Mouse (Mus musculus) spleen, postnatal 4 days (tissue): ENCODE results near the gene Fam161b.

Source experiments
- DNase-seq, 2 experiments: peaks; one replicate each; pipeline ENCODE4 v3.0.0; 2022; ENCODE audit warnings: low spot score in 2 of 2

Gene Fam161b

DNA sequence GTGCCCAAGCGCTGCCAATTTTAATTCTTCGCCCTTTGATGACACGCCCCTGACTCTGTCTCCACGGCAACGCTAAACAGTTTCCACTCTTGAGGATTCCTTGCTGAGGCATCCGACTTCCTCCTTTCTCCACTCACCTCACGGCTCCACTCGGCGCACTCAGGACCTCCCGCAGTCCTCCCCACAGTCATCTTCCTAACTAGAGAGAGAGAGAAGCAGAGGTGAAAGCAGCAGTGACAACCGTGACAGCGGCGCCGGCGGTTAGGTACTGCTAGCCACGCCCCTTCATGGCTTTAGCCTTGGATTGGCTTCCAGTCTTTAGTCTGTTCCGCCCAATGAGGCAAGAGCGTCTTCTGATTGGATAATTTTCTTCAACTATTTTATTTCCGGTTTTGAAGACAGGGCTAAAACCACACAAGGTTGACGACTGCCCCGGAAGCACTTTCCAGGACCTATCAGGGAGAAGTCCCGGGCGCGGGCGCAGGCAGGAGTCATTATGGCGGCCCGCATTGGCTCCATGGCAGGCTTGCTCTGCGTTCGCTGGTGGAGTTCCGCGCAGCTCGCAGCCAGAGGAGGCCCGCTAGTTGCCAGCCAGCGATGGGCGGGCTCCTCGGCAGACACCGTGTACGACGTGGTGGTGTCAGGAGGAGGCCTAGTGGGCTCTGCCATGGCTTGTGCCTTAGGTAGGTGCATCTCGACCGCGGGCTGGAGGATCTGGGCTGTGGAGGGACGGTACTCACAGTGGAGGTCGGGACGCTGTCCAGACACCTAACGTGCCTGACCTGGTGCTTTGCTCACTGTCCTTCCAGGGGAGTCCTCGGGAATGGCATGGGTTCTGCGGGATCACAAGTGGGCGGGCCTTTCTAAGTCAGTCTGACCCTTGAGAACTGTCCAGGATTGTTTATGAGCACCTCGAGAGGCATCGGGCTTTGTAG is at the start of gene Fam161b, which contains the start of gene Coq6:
Gene Fam161b, minus strand, starts transcription at position 279 of the 935 bp plus-strand sequence.
Gene Coq6, plus strand, starts transcription at position 103 of the 935 bp plus-strand sequence.
- DNase-seq: peak; percentile 91 to 95

DNA sequence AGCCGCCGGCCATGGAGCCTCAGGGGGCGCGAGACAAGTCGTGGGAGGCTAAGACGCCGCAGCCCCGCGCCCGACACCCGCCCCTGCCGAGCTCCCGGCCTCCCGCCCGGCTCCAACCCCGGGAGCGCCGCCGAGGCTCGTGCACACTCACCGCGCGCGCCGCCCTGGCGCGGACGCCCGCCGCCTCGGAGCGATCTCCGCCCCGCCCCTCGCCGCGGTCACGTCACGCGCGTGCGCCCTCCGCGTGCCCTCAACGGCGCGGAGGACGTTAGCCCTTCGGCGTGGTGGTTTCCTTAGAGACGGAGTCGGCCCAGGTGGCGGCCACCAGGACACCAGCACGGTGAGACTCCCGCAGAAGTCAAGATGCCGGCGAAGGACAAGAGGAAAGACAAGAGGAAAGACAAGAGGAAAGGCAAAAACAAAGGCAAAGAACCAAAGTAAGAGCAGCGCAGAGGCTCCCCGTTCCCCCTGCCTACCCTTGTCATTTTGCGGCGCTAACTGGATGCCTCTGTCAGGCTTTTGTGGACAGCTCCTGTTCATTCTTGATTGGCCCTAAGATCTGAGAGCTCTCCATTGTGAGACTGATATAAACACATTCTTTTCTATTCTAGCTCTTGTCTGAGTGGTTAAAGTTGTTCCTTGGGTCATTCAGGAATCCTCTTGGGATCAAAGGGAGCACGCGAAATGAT is 47.3 kb upstream of the Fam161b start, which contains the start of the genes Entpd5 and Bbof1:
Gene Entpd5, minus strand, starts transcription at position 211 of the 689 bp plus-strand sequence.
Gene Bbof1, plus strand, starts transcription at position 253 of the 689 bp plus-strand sequence.
- DNase-seq: peak; percentile 89 to 95

DNA sequence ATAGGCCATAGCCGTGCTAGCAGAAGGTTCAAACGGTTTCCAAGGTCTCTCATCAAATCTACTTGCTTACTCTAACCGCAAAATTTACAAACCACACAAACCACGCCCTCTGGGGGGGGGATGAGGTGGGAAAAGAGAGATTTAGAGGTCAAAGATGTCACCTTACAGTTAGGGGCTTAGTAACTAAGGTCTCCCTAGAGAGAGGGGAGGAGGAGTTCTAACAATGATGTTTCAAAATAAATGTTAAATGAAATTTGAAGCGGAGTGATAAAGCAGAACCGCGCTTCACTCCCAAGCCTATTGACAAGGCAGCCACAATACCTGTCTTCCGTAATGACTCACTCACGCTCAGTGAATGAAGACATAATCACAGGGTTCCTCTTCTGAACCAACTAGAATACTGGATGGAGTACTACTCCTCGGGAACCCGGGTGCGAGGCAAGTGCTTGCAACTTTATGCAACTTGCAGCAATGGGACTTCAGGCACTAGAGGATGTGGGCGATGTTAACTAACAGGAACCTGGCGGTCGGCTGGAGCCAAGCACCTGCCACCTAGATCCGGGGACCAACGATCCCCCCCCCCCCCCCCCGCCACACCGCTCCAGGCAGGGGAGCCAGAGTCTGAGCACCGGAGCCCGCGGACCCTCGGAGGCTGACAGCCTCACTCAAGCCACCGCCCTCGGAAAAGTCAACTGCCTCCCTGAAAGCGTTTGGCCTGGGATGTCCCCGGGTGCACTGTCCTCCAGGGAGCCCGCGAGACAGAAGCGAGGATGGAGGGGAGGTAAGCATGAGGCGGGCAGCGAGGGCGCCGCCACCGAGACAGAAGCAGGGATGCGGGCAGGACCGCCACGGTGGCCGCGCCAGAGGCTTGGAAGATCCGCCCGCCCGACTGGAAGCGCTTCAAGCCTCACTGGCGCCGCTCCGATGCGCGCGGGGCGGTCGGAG is 46.5 kb upstream of the Fam161b start:
- peak in 1 of 2 experiments; percentile 65 for DNase-seq

DNA sequence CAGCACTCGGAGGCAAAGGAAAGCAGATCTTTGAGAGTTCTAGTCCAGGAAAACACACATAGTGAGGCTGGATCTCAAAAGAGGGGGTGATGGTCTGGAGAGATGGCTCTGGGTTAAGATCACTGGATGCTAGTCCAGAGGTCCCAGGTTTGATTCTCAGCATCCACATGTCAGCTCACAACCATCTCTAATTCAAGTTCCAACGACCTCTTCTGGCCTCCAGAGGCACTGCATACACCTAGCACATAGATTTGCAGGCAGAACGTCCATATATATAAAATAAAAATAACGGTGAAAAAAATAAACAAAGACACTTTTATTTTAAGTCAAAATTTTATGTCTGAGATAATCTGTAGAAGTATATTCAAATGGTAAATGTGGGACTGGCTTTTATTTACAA is 45.6 kb upstream of the Fam161b start:
- no peak for DNase-seq

DNA sequence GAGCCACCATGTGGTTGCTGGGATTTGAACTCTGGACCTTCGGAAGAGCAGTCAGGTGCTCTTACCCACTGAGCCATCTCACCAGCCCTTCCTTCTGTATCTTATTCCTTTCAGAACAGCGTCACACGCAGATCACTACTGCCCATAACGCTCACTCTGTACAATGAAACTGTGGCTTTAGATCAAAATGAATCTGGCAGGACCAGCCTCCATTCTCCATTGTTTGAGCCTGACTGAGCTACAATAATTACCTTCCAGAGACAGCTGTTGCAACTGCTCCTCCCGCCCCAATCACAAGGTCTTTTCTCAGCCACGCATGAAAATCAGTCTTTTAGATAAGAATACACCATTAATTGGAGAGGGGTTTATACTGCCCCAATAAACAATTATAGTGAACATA is 42.9 kb upstream of the Fam161b start:
- DNase-seq: no peak

DNA sequence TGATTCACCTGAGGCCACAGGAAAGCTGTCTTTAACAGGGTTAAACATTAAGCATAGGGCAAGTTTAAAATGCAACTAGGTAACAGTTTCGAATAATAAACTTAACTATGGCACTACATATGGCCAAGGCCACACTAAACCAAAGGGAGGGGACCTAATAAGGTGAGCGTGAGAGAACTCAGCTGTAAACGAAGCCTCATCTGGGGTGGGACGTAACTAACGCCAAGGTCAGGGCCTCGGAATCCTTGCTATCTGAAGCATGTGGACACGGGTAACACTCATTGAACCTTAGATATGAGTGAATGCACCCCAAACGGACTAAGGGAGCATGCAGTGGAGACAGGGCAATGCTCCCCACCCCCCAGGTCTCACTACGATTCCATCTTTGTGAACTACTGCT is 41.3 kb upstream of the Fam161b start:
- no peak for DNase-seq

DNA sequence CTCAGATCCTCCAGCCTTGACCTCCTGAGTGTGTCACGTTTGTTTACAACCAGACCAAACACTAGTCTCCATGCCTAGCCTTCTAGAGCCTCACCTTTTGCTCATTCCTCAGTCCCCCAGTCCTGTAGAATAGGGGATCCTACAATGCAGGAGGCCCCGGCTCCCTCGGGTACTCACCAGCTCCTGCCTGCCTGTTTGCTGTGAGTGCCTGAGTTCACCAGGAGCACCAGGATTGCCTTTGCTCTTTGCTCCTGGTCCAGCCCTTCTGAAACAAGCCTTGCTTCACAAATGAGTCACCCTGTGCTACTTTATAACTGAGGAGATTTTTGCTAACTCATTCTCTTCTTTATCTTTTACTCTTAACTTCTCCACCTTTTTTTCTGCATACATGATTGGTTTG is 39.0 kb upstream of the Fam161b start:
- DNase-seq: no peak

DNA sequence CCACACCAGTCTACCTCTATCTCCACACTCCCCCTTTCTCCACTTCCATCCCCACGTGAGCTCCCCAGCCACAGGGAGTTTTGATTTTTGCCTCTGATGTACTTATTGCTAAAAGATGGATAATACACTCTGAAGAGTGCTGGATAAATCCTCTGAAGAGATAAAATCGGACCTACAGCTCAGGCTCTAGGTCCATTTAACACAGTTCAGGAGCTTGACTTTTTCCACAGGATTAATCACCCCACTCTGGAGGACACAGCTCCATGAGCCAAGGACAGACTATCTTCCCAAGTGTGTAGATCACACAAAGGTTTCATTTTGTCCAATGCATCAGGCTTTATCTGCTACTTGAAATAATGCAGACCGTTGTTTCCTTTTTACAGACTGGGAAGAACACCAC is 38.4 kb upstream of the Fam161b start:
- no peak for DNase-seq

DNA sequence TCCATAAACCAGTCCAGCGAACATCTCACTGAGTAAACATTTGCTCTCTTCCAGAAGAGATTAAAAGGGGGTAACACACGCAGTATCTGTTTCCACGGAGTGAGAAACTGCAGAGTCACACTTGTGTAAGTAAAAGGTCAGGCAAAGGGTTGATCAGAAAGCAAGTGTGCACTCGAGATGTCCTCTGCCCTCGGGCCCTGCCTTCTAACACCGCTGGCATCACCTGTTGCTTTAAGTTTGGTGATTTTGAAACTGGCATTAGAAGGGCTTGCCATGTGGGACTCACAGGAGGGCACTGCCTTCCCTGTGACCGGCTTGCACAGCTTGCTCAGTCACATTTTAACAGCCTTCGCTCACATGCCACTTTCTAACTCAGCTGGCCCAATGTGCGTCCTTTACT is 38.0 kb upstream of the Fam161b start:
- DNase-seq: no peak

DNA sequence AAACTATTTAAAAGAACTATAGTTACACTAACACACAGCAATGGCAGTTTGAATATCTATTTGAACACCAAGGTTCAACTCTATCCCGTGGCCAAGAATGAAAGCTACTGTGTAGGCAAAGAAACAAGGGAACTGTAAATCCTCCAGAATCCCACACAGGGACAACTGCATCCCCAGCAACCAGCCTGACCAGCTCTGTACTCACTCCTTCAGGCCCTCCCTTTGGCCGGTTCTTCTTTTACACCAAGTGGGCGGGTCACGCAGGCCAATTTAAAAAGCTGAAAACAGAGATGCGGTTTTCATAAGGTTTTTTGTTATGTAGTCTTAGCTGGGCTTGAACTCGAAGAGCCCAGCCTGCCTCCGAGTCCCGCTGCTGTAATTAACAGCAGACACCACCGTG is 37.5 kb upstream of the Fam161b start:
- DNase-seq: no peak

DNA sequence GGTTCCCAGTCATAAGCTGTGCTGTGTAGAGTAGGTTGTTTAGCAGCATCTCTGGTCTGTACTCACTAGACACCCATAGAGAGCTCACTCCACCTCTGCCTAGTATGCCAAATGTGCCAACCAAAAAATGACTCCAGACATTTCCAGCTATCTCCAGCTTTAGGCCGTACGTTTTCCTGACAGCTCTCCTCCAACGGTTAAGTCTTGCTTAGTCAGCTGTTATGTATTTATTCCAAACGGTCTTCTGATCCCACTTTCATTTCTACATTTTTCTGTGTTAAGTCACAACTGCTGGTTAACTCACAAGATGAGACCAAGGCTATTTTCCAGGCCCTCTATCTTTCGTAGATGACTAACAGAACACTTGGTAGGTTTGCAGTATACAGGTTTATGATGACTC is 37.0 kb upstream of the Fam161b start:
- no peak for DNase-seq

DNA sequence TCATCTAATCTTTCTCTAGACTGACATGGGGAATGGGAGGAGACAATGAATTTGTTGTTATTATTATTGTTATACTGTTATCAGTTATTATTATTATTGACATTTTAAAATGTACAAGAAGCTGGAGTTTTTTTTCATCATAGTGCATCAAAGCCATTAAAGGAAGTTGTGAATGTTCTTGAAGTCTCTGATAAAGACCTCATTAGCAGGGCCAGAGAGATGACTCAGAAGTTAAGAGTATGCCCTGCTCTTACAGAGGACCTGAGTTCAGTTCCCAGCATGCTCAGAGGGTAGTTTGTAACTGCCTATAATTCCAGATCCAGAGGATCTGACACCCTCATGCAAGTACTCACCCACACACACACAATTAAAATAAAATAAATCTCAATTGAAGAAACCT is 36.1 kb upstream of the Fam161b start:
- DNase-seq: no peak

DNA sequence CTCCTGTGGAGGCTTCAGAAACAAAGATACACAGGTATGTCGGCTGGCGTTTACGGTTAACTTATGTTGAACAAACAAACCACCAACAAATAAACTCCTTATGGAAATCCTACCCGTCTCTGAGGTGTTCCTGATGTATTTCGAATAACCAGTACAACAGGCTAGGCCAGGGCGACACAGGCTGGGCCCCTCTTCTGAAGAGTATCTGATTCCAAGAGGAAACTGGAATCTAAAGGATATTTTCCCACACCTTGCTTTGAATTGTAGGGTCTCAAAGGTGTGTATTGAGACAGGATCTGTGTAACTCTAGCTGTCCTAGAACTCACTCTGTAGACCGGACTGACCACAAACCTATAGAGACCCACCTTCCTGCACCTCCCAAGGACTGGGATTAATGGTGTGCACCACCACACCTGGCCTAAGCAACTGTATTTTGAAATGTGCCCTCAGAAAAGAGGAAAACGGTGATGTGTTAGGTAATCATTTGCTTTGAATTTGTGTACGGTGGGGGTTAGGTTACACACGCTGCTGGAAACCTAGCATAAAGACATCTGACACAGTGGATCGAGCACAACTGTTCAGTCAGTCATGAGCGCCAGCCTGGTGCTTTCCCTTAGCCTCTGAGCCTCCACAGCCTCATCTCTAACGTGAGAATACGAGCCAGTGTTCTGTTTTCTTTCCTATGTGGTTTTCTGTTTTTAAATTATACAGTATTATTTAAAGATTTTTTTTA is 35.5 kb upstream of the Fam161b start:
- DNase-seq: no peak

DNA sequence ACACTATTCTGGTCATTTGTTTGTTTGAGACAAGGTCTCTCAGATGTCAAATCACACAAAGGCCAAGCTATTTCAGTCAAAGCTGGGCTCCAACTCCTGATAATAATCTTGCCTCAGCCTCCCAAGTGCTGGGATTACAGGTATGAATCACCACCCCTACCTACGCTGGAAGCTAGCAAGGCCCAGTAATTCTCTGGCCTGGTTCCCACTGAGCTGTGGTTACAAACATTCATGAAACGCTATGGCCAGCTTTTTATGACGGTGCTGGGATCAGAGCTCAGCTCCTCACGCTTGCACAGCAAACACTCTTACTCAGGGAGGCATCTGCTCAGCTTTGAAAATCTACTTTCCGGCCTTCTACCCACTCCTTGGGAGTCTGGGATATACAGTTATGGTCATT is 32.2 kb upstream of the Fam161b start:
- DNase-seq: no peak

DNA sequence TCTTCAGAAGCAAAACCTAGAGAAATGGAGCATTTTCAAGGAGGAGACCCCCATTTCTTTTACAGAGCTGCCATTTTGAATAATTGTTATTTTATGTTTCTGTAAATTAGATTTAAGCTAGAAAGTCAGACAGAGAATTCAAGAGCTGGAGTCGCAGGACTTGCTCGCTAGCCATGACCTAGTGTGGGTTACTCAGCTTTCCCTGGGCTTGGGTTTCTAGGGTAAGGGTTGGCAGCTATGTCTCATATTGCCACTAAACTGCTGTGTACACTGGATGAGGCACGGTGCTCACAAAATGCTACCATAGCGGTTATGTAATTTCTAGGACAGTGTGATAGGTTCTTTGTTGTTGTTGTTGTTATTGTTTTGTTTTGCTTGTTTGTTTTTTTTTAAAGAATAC is 31.0 kb upstream of the Fam161b start:
- DNase-seq: no peak

DNA sequence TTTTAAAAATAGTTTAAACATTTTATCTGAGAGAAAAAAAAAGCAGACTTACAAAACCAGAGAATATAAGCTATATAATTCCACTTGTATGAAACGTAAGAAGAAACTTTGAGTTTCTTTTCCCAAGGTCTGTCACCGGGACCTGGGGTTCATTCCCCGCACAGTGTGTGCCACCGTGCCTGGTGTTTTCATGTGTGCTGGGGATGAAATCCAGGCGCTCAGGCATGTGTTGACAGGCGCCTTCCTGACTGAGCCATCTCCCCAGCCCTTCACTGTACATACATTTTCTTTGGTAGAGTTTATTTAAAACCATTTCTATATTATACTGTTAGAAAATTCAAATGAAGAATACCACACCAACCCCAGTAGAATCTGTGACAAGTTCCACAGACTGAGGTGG is 28.7 kb upstream of the Fam161b start:
- DNase-seq: no peak

DNA sequence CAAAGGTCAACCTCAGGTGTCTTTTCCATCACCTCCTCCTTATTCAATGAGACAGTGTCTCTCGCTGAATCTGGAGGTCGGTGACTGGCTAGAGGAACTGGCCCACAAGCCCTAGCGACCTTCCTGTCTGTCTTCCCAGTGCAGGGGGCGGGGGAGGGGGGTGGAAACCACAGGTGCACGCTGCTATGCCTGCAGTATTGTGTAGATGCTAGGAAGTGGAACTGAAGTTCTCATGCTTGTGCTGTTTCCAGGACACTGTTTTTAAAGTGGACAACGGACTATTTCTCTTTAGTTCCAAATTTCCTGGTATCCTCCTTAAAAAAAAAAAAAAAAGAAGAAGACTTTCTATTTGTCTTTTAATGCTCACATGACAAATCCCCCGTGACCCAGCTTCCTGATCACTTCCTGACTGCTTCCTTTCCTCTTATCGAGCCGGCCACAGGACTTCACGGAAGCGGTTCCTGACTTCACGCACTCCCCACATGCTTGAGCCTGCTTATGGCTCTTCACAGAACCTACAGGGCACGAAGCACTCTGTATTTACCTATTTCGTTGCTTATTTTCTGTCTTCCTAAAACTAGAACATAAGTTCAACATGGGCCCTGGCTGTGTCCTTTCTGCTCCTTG is 27.3 kb upstream of the Fam161b start:
- no peak for DNase-seq

DNA sequence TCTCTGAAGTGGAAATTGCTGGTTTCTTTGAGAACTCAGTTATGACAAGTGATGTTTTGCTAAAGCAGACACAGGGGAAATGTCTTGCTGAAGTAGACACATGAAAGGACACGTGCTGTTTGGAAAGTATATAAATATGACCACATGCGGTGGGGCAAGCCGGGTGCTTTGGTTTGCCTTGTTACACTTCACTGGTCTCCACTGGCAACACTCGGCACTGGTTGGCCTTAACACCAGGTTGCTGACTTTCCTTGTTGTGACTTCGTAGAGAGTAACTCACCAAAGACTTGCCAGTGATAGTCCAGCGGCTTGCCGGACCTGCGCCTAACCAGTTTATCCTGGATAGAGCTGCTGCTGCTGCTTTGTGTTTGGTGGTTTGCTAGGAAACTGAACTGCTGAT is 26.5 kb upstream of the Fam161b start:
- DNase-seq: no peak

DNA sequence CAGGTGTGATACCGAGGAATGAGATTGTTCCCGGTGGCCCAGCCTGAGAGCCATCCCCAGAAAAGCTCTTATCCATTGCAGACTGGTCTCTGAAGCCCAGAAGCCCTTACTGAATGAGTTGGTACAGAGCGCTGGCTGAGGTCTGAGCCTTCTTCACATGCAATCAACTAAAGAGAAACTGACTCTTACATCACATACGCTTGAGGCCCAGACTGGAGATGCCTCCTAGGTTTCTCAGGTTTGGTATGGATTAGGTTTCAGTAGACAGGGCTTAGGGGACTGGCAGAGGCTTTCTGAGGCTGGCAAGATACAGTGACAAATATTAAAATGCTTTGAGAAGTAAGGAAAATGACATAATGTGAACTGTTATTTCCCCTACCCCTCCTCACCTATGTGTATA is 23.8 kb upstream of the Fam161b start:
- DNase-seq: no peak

DNA sequence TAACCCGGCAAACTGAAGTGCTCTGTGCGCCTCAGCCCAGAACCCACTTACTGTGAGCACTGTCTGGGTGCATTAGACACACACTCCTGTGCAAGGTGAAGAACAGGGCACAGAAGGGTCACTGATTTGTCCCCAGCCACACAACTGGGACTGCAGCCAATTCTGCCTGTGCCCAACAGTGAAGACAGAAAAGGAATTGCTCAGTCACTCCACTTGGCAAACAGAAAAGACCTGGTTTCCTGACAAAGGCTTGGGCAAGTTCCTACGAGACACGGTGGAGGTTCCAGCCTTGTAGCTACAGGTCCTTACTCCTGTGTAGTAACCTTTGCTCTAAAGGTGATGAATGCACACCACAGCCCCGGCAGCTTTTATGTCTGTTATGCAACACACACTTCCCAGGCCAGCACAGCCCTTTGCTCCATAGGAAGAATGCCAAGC is 23.0 kb upstream of the Fam161b start:
- DNase-seq: no peak
